Mouse (Mus musculus) heart, embryonic 13.5 days (tissue): ENCODE measurements at regions not wholly inside any gene's neighbourhood (a gene's known extent, or its start where the extent isn't known, plus 50 kb on each side); places are given as distances from the start of the nearest gene placed in this dataset.

Source experiments
- ATAC-seq: fragments of 200-750 bp; cut with Nextera tagmentation; 2 replicates; pipeline ENCODE4 v1.8.0; 2017; ENCODE audit warnings: moderate TSS enrichment; ENCODE audit not compliant: insufficient number of reproducible peaks, low FRiP score, low TSS enrichment; ENCODE audit errors: extremely low read depth
- H3K27ac ChIP-seq: fragments of 300-500 bp; sonication (generic); replicated peaks from 2 replicates; pipeline ENCODE4 v1.5.1; 2015; ENCODE audit warnings: moderate library complexity, mild to moderate bottlenecking, inconsistent platforms
- H3K27me3 ChIP-seq: fragments of 300-500 bp; sonication (generic); replicated peaks from 2 replicates; pipeline ENCODE4 v1.6.1; 2015; ENCODE audit warnings: mild to moderate bottlenecking, inconsistent platforms
- H3K36me3 ChIP-seq: fragments of 300-500 bp; sonication (generic); 2 replicates; pipeline ENCODE4 v1.6.1; 2015; ENCODE audit warnings: mild to moderate bottlenecking, inconsistent platforms
- H3K4me1 ChIP-seq: fragments of 300-500 bp; sonication (generic); 2 replicates; pipeline ENCODE4 v1.6.1; 2015; ENCODE audit warnings: inconsistent platforms
- H3K4me2 ChIP-seq: fragments of 300-500 bp; sonication (generic); 2 replicates; pipeline ENCODE4 v1.6.1; 2015; ENCODE audit warnings: inconsistent platforms, mild to moderate bottlenecking, moderate library complexity
- H3K4me3 ChIP-seq: fragments of 300-500 bp; sonication (generic); 2 replicates; pipeline ENCODE4 v1.5.1; 2015; ENCODE audit warnings: moderate library complexity, mild to moderate bottlenecking, inconsistent platforms
- H3K9ac ChIP-seq: fragments of 300-500 bp; sonication (generic); 2 replicates; pipeline ENCODE4 v1.6.1; 2015; ENCODE audit warnings: inconsistent platforms, mild to moderate bottlenecking, moderate library complexity
- H3K9me3 ChIP-seq: fragments of 300-500 bp; sonication (generic); 2 replicates; pipeline ENCODE4 v1.6.1; 2016; ENCODE audit warnings: inconsistent platforms
- WGBS: fragments of 180-500 bp; shearing (Covaris S2); methylation state at CpG from one replicate; pipeline ENCODE4 v1.1.7; 2015; ENCODE audit warnings: mixed read lengths; 5-methylcytosine and 5-hydroxymethylcytosine counted together

DNA sequence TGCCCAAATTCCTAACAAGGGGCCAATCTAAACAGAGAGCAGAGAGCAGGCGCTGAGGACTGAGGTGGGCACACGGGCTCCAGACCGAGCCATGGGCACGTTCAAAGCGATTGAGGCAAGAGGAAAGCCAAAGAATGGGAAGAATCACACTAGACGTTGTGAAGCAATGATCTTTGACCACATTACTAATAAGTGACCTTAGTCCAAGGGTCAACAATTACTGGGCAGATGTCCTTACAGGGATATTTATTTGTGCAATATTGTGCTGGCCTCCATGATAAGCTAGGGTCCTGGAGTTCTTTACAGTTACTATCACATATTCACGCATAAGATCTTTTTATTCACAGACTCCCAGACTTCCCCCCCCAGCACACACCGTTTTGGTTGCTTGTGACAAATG lies 400.9 kb upstream of the Jarid2 start:
- H3K4me3 ChIP-seq, result no peak overlapping the region
- no peak for ATAC-seq
- no peaks in the 10 kb centered on the region for H3K36me3 ChIP-seq
- H3K27me3 ChIP-seq, result no peaks in the 10 kb centered on the region
- no peaks in the 10 kb centered on the region for H3K9me3 ChIP-seq
- no peak overlapping the region for H3K9ac ChIP-seq
- WGBS, result 83% methylated on average over 8 of the region's 8 CpGs
- H3K4me1 ChIP-seq, result peaks cover 6% of the 10 kb centered on the region
- no peak overlapping the region for H3K4me2 ChIP-seq
- H3K27ac ChIP-seq, result no peak overlapping the region

DNA sequence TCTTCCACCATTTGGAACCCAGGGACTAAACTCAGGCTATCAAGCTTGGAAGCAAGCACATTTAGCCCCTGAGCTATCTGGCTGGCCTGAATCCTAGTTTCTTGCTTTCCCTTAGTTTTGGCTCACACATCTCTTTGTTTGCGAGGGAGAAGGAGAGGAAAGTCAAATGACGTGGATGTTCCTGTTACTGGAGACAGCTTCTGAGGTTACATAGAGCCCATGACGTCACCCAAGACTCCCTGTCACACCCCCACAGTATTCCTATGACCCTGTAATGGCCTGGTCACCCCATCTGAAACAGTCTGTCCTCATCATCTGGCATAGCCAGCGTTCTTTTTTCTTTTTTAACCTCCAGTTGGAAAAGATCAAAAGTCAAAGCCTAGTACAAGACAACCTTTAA lies 400.1 kb upstream of the Jarid2 start:
- peak overlapping the region; percentile 40; the same call in 1 of the 2 replicates for H3K27ac ChIP-seq
- no peak overlapping the region for H3K4me2 ChIP-seq
- H3K4me3 ChIP-seq, result no peak overlapping the region
- 70% methylated on average over 4 of the region's 4 CpGs for WGBS
- no peak overlapping the region for H3K9ac ChIP-seq
- H3K4me1 ChIP-seq, result peaks cover 6% of the 10 kb centered on the region
- H3K9me3 ChIP-seq, result no peaks in the 10 kb centered on the region
- no peak for ATAC-seq
- H3K27me3 ChIP-seq, result no peaks in the 10 kb centered on the region
- no peaks in the 10 kb centered on the region for H3K36me3 ChIP-seq

- Histone ChIP-seq H3K36me3 (no peaks in the 10 kb centered on the region), H3K4me1 (peaks cover 6% of the 10 kb centered on the region), H3K27me3 (no peaks in the 10 kb centered on the region), H3K27ac (no peak overlapping the region), H3K4me3 (no peak overlapping the region), H3K4me2 (no peak overlapping the region), H3K9ac (no peak overlapping the region), H3K9me3 (no peaks in the 10 kb centered on the region)
- ATAC-seq, result no peak
- 57% methylated on average over 10 of the region's 10 CpGs for WGBS
Observed at GRCm38 (mm10) chr13:44329701-44330100, 399.6 kb upstream of the Jarid2 start.

GRCm38 (mm10) chr13:44332716-44333240 lies 396.5 kb upstream of the Jarid2 start:
- WGBS, result 62% methylated on average over 11 of the region's 11 CpGs
- Histone ChIP-seq H3K9me3 (peaks cover 12% of the 10 kb centered on the region), H3K27ac (no peak overlapping the region), H3K9ac (no peak overlapping the region), H3K27me3 (no peaks in the 10 kb centered on the region), H3K36me3 (no peaks in the 10 kb centered on the region), H3K4me2 (no peak overlapping the region), H3K4me3 (no peak overlapping the region), H3K4me1 (peaks cover 6% of the 10 kb centered on the region)
- ATAC-seq, result no peak

GRCm38 (mm10) chr13:44339061-44339741 lies 390.1 kb upstream of the Jarid2 start:
- 27% methylated on average over 6 of the region's 6 CpGs for WGBS
- no peak for ATAC-seq
- Histone ChIP-seq H3K4me2 (no peak overlapping the region), H3K27ac (no peak overlapping the region; the same call in 1 of the 2 replicates), H3K27me3 (no peaks in the 10 kb centered on the region; the same call in 1 of the 2 replicates), H3K4me1 (peaks cover 21% of the 10 kb centered on the region), H3K4me3 (no peak overlapping the region), H3K36me3 (no peaks in the 10 kb centered on the region), H3K9ac (0 out of 2 replicates have a peak overlapping the region, but pooled peaks have one; percentile 28), H3K9me3 (peaks cover 12% of the 10 kb centered on the region)

DNA sequence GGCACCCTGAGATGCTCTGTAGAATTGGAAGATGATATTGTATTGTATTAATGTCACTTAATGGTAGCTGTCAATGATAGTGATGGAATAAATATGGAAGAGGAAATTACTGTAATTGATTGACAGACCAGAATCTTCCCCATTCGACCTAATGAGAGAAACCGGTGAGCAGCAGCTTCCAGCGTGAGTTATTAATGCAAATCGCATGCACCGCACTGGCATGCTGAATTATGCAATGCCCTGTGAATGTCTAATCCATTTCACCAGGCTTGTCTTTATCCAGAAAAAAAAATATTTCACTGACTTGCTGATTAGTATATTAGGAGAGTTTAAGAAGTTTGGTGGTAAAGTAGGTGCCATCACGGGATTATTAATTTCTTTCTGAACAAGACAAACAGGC lies 384.2 kb upstream of the Jarid2 start:
- no peaks in the 10 kb centered on the region for H3K9me3 ChIP-seq
- no peaks in the 10 kb centered on the region; the same call in 1 of the 2 replicates for H3K27me3 ChIP-seq
- no peak for ATAC-seq
- WGBS, result 86% methylated on average over 6 of the region's 6 CpGs
- H3K4me2 ChIP-seq, result no peak overlapping the region
- H3K36me3 ChIP-seq, result no peaks in the 10 kb centered on the region
- peaks cover 6% of the 10 kb centered on the region; the same call in 1 of the 2 replicates for H3K4me1 ChIP-seq
- H3K27ac ChIP-seq, result no peak overlapping the region
- H3K4me3 ChIP-seq, result no peak overlapping the region
- no peak overlapping the region for H3K9ac ChIP-seq

DNA sequence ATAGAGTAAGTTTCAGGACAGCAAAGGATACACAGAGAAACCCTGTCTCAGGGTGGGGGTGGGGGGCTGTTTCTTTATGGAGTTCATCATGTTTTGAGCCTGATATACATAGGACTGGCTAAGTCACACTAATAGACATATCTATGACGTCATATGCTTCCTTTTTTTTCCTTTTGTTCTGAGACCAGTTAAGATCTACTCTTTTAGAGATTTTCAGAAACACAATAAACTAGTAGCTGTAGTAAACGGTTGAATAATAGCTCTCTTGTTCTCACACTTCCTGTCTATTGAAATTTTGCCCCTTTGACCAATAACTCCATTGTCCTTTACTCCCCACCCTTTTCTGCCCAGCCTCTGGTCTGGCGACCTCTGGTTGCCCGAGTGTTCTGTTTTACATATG lies 382.6 kb upstream of the Jarid2 start:
- Histone ChIP-seq H3K4me3 (no peak overlapping the region), H3K9ac (no peak overlapping the region), H3K9me3 (no peaks in the 10 kb centered on the region; the same call in 1 of the 2 replicates), H3K4me1 (no peaks in the 10 kb centered on the region), H3K4me2 (no peak overlapping the region), H3K27ac (no peak overlapping the region), H3K36me3 (no peaks in the 10 kb centered on the region), H3K27me3 (no peaks in the 10 kb centered on the region; the same call in 1 of the 2 replicates)
- WGBS, result 77% methylated on average over 4 of the region's 4 CpGs
- no peak for ATAC-seq

GRCm38 (mm10) chr13:44347662-44348061 lies 381.6 kb upstream of the Jarid2 start:
- no peak for ATAC-seq

DNA sequence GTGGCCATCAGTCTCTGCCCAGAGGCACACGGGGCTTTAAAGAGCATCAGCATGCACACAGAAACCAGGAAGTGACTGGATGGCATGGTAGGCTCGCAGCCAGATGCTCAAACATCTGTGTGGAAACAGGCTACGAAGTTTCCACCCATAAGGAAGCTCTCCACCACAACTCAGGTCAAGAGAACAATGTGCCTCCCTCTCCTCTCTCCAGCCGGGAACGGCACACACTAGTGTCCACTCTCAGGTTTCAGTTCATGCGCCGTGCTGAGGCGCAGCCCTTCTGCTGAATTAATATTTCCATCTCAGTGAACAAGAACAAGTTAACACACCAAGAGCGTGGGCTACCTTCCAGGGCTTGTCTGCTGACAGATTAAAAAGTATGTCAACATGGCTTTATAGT lies 375.4 kb upstream of the Jarid2 start:
- H3K9me3 ChIP-seq, result no peaks in the 10 kb centered on the region; the same call in 1 of the 2 replicates
- no peak for ATAC-seq
- H3K9ac ChIP-seq, result no peak overlapping the region
- no peaks in the 10 kb centered on the region for H3K36me3 ChIP-seq
- 59% methylated on average over 9 of the region's 9 CpGs for WGBS
- H3K27ac ChIP-seq, result no peak overlapping the region
- H3K4me2 ChIP-seq, result no peak overlapping the region
- H3K27me3 ChIP-seq, result no peaks in the 10 kb centered on the region
- no peak overlapping the region for H3K4me3 ChIP-seq
- peaks cover 27% of the 10 kb centered on the region for H3K4me1 ChIP-seq

More at GRCm38 (mm10) chr13:44347662-44348061, 381.6 kb upstream of the Jarid2 start:
- H3K4me2 ChIP-seq, result no peak overlapping the region
- 64% methylated on average over 9 of the region's 9 CpGs for WGBS
- no peak overlapping the region for H3K9ac ChIP-seq
- no peak overlapping the region for H3K27ac ChIP-seq
- H3K4me1 ChIP-seq, result no peaks in the 10 kb centered on the region
- H3K4me3 ChIP-seq, result no peak overlapping the region
- no peaks in the 10 kb centered on the region for H3K36me3 ChIP-seq
- H3K27me3 ChIP-seq, result no peaks in the 10 kb centered on the region; the same call in 1 of the 2 replicates
- H3K9me3 ChIP-seq, result no peaks in the 10 kb centered on the region; the same call in 1 of the 2 replicates

DNA sequence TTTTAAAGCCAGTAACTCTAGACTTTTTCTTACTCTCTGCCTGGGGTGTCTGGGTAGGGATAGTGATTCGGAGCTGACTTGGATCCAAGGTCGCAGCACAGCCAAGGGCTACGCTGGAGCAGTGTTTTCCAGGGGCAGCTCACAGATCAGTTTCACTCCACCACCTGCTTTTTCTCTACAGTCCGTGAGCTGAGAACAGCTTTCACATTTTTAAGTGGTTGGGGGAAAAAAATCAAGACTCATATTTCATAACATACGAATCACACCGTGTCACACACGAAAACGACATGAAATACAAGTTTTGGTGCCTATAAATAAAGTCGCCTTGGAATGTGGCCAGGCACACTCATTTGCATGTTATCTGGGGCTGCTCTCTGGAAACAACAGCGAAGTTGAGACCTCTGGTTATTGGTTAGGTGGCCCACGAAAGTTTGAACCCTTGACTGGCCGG lies 373.5 kb upstream of the Jarid2 start:
- no peaks in the 10 kb centered on the region for H3K36me3 ChIP-seq
- peak overlapping the region; percentile 65 for H3K9ac ChIP-seq
- peaks cover 27% of the 10 kb centered on the region for H3K4me1 ChIP-seq
- H3K4me2 ChIP-seq, result peak overlapping the region; percentile 47
- H3K27ac ChIP-seq, result peak overlapping the region; percentile 73
- H3K9me3 ChIP-seq, result no peaks in the 10 kb centered on the region
- WGBS, result 17% methylated on average over 12 of the region's 12 CpGs
- H3K27me3 ChIP-seq, result no peaks in the 10 kb centered on the region
- peak overlapping the region; percentile 25 for H3K4me3 ChIP-seq
- ATAC-seq, result no peak

- H3K27ac ChIP-seq, result no peak overlapping the region
- WGBS, result 79% methylated on average over 11 of the region's 11 CpGs
Observed at GRCm38 (mm10) chr13:44356981-44357380, 372.3 kb upstream of the Jarid2 start.

DNA sequence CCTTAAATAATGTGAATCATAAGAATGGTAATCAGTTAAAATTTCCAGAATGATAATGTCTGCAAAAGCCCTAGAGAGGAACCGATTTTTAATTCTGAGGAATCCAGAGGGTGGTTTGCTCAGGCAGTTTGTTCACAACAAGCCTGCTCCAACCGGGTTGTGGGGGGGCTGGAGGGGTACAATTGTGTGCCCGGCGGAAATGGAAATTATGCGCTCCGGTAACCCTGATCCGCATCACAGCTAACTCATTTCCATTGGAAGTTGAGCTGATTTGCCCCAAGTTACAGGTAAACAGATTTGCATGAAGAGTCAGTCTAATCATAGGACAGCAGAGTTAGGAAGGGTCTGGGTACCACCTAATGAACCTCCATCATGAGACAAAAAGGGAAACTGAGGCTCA lies 369.9 kb upstream of the Jarid2 start:
- H3K4me2 ChIP-seq, result no peak overlapping the region
- H3K4me3 ChIP-seq, result no peak overlapping the region
- no peak for ATAC-seq
- H3K4me1 ChIP-seq, result peaks cover 36% of the 10 kb centered on the region
- no peaks in the 10 kb centered on the region for H3K27me3 ChIP-seq
- H3K9ac ChIP-seq, result no peak overlapping the region
- H3K9me3 ChIP-seq, result no peaks in the 10 kb centered on the region
- no peak overlapping the region for H3K27ac ChIP-seq
- no peaks in the 10 kb centered on the region for H3K36me3 ChIP-seq
- WGBS, result 78% methylated on average over 7 of the region's 7 CpGs

More at GRCm38 (mm10) chr13:44356981-44357380, 372.3 kb upstream of the Jarid2 start:
- Histone ChIP-seq H3K9me3 (no peaks in the 10 kb centered on the region), H3K4me1 (peaks cover 30% of the 10 kb centered on the region), H3K27me3 (no peaks in the 10 kb centered on the region), H3K9ac (no peak overlapping the region), H3K4me3 (no peak overlapping the region), H3K36me3 (no peaks in the 10 kb centered on the region), H3K4me2 (no peak overlapping the region)
- ATAC-seq, result no peak
